28 mouse cellular contexts compared by ENCODE assay signal in genomic region chr10:86275585-86275984, GRCm38 (mm10).
"Had no signal": no experiment of that assay in that cellular context is flagged by ENCODE, and none has a peak within 500 bp of the region (broad histone marks: within the 10 kb centered on the region; RNA-seq: fewer than 3 reads in every experiment).

No protein-coding gene starts in this region.

- ATAC-seq: forebrain, embryonic 13.5 days; forebrain, embryonic 14.5 days; forebrain, embryonic 15.5 days had no signal

- DNase-seq: cerebellum, adult 2 months; cerebellum, adult 8-10 months; cerebellum, adult 9-10 months; cerebellum, adult 9-11 months; cerebellum, postnatal 10 days; cerebellum, postnatal 14 days; cerebellum, postnatal 25 days; cerebellum, postnatal 36 days; embryo, embryonic 11 days; gastrocnemius, adult 2 months; gastrocnemius, postnatal 10 days; gastrocnemius, postnatal 14 days; gastrocnemius, postnatal 25 days; gastrocnemius, postnatal 36 days; heart, adult 18-20 months; heart, adult 2 months had no signal

- H3K9me3 ChIP-seq: embryonic facial prominence, embryonic 10.5 days; embryonic facial prominence, embryonic 12.5 days; embryonic facial prominence, embryonic 13.5 days; embryonic facial prominence, embryonic 15.5 days; forebrain, embryonic 10.5 days; forebrain, embryonic 12.5 days; forebrain, embryonic 13.5 days; forebrain, embryonic 15.5 days; heart, embryonic 10.5 days had no signal

- H3K4me2 ChIP-seq: embryonic facial prominence, embryonic 12.5 days; embryonic facial prominence, embryonic 13.5 days; embryonic facial prominence, embryonic 15.5 days; forebrain, embryonic 12.5 days; forebrain, embryonic 13.5 days; forebrain, embryonic 15.5 days; heart, embryonic 11.5 days had no signal

- H3K27me3 ChIP-seq: embryonic facial prominence, embryonic 12.5 days; embryonic facial prominence, embryonic 13.5 days; embryonic facial prominence, embryonic 15.5 days; forebrain, embryonic 12.5 days; forebrain, embryonic 13.5 days; forebrain, embryonic 15.5 days had no signal

- H3K9ac ChIP-seq: embryonic facial prominence, embryonic 12.5 days; embryonic facial prominence, embryonic 13.5 days; embryonic facial prominence, embryonic 15.5 days; forebrain, embryonic 12.5 days; forebrain, embryonic 13.5 days; forebrain, embryonic 15.5 days had no signal

- H3K36me3 ChIP-seq: embryonic facial prominence, embryonic 10.5 days; embryonic facial prominence, embryonic 12.5 days; embryonic facial prominence, embryonic 13.5 days; embryonic facial prominence, embryonic 15.5 days; forebrain, embryonic 10.5 days; forebrain, embryonic 12.5 days; forebrain, embryonic 15.5 days; heart, embryonic 10.5 days had no signal

- H3K27ac ChIP-seq: embryonic facial prominence, embryonic 10.5 days; embryonic facial prominence, embryonic 12.5 days; embryonic facial prominence, embryonic 13.5 days; embryonic facial prominence, embryonic 15.5 days; forebrain, embryonic 10.5 days; forebrain, embryonic 12.5 days; forebrain, embryonic 13.5 days; forebrain, embryonic 15.5 days; heart, adult 2 months; heart, embryonic 10.5 days had no signal

- H3K4me3 ChIP-seq: embryonic facial prominence, embryonic 10.5 days; embryonic facial prominence, embryonic 12.5 days; embryonic facial prominence, embryonic 13.5 days; embryonic facial prominence, embryonic 15.5 days; erythroblast, embryonic 14.5 days; forebrain, embryonic 10.5 days; forebrain, embryonic 12.5 days; forebrain, embryonic 13.5 days; forebrain, embryonic 15.5 days; gastrocnemius, adult 2 months; heart, adult 2 months; heart, embryonic 10.5 days had no signal

- H3K4me1 ChIP-seq: forebrain, embryonic 13.5 days; forebrain, embryonic 15.5 days had no signal
